Mouse (Mus musculus) brain, embryonic 14.5 days (tissue): ENCODE data around the gene C1qtnf9.

ENCODE experiments used
- CTCF ChIP-seq: fragments of 200-500 bp; IDR thresholded peaks from 2 replicates; pipeline ENCODE4 v1.5.1; 2012; ENCODE audit warnings: inconsistent platforms, mild to moderate bottlenecking, moderate library complexity, borderline replicate concordance; ENCODE audit not compliant: insufficient read depth, insufficient read length; ENCODE audit errors: extremely low read depth
- POLR2A ChIP-seq: fragments of 200-500 bp; IDR thresholded peaks from 2 replicates; pipeline ENCODE4 v1.6.1; 2012; ENCODE audit warnings: mild to moderate bottlenecking, inconsistent platforms, borderline replicate concordance; ENCODE audit not compliant: poor library complexity, insufficient read depth, insufficient read length, severe bottlenecking; ENCODE audit errors: extremely low read depth

DNA sequence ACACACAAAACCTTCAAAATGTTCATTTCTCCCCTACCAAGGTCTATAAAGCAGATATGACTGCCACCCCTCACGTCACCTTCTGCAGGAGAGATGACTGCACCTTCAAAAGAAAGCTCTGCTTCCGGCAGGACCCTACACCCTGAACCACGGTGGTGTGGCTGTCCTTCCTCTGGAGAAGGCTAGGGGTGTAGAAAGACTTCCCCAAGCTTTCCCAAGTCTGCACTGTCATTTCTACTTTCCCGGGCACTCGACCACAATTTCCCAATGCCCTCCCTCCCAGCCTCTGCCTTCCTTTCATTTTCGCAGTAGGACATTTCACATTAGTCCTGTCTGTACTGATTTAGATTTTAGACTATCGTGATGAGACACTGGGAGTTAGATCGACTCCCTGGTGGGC is 15.3 kb downstream of the C1qtnf9 start:
- no peak for TF ChIP-seq CTCF
- no peak for TF ChIP-seq POLR2A
